Mouse (Mus musculus): Measurements from ENCODE around the gene Kras.

The Kras gene

GRCm38 (mm10) chr6:145250185-145250791, at the start of gene Kras:
TSS of gene Kras (minus strand) at chr6:145250239.
- peak; percentile 77 for DNase-seq (ENCODE audit: low read depth, low spot score)

- no peak for DNase-seq (ENCODE audit: low read depth, low spot score)
Observed at GRCm38 (mm10) chr6:145297626-145298025, 47.6 kb upstream of the Kras start.

GRCm38 (mm10) chr6:145296979-145297378, 46.9 kb upstream of the Kras start:
- no peak for DNase-seq (ENCODE audit: low read depth, low spot score)

GRCm38 (mm10) chr6:145295171-145295570, 45.1 kb upstream of the Kras start:
- DNase-seq (ENCODE audit: low read depth, low spot score), result no peak

- DNase-seq (ENCODE audit: low read depth, low spot score), result no peak
Observed at GRCm38 (mm10) chr6:145293156-145293555, 43.1 kb upstream of the Kras start.

- DNase-seq (ENCODE audit: low read depth, low spot score), result peak; percentile 31
Observed at GRCm38 (mm10) chr6:145291383-145292289, 41.6 kb upstream of the Kras start.

- DNase-seq (ENCODE audit: low read depth, low spot score), result no peak
Observed at GRCm38 (mm10) chr6:145285656-145286055, 35.6 kb upstream of the Kras start.

GRCm38 (mm10) chr6:145284286-145284685, 34.2 kb upstream of the Kras start:
- DNase-seq (ENCODE audit: low read depth, low spot score), result no peak

GRCm38 (mm10) chr6:145277138-145277763, 27.2 kb upstream of the Kras start:
- no peak for DNase-seq (ENCODE audit: low read depth, low spot score)

GRCm38 (mm10) chr6:145276265-145276780, 26.3 kb upstream of the Kras start:
- peak; percentile 87 for DNase-seq (ENCODE audit: low read depth, low spot score)

GRCm38 (mm10) chr6:145275586-145276219, 25.7 kb upstream of the Kras start:
- no peak for DNase-seq (ENCODE audit: low read depth, low spot score)

- DNase-seq (ENCODE audit: low read depth, low spot score), result peak; percentile 40
Observed at GRCm38 (mm10) chr6:145273971-145274620, 24.1 kb upstream of the Kras start.

- DNase-seq (ENCODE audit: low read depth, low spot score), result no peak
Observed at GRCm38 (mm10) chr6:145272142-145272937, 22.3 kb upstream of the Kras start.

- DNase-seq (ENCODE audit: low read depth, low spot score), result no peak
Observed at GRCm38 (mm10) chr6:145269313-145269845, 19.3 kb upstream of the Kras start.

GRCm38 (mm10) chr6:145267692-145268091, 17.7 kb upstream of the Kras start:
- DNase-seq (ENCODE audit: low read depth, low spot score), result no peak

- DNase-seq (ENCODE audit: low read depth, low spot score), result no peak
Observed at GRCm38 (mm10) chr6:145262314-145262713, 12.3 kb upstream of the Kras start.

- no peak for DNase-seq (ENCODE audit: low read depth, low spot score)
Observed at GRCm38 (mm10) chr6:145256701-145257073, 6.6 kb upstream of the Kras start.

GRCm38 (mm10) chr6:145255952-145256700, 6.1 kb upstream of the Kras start:
- no peak for DNase-seq (ENCODE audit: low read depth, low spot score)

- no peak for DNase-seq (ENCODE audit: low read depth, low spot score)
Observed at GRCm38 (mm10) chr6:145250820-145251219, 781 bp upstream of the Kras start.

All from skeletal muscle tissue, adult 2 months (tissue).